Mouse (Mus musculus): ENCODE results near the gene Hap1. TPM values are rescaled to one million over a fixed set of nuclear protein-coding genes. Genes with fewer than 3 reads are reported as not detected.
"Not testable (repeated sequence)": the region's sequence is repeated elsewhere in the genome, so short reads cannot be mapped to it uniquely, and the experiment has no call there.

Gene Hap1
- polyA plus RNA-seq, 1 experiment = 226 TPM

DNA sequence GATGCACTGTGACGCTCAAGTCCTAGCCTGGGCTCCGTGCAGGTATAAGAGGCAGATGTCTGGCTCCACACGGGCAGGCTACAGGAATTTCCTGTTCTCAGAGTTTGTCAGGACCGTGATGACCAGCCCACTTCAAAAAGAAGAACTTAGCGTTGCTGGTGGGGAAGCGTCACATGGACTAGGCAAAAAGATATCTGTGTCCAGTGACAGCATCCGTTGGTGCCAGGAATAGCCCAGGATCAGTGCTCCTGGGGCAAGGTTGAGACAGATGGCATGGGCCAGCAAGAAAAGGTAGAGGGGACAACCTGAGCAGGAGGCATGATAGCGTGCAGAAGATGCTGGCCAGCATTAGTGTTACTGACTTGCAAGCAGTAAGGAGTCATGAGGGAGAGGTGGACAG is 13.9 kb upstream of the Hap1 start:
- TF ChIP-seq CTCF (IDR thresholded peaks at IDR 0.05; ENCODE audit: borderline replicate concordance, extremely low read depth, insufficient read depth, insufficient read length) = no peak
- no peak for TF ChIP-seq POLR2A (IDR thresholded peaks at IDR 0.05; ENCODE audit: borderline replicate concordance, extremely low read depth, insufficient read depth, insufficient read length, poor library complexity, severe bottlenecking)
- no peak for DNase-seq (ENCODE audit: low read depth)

DNA sequence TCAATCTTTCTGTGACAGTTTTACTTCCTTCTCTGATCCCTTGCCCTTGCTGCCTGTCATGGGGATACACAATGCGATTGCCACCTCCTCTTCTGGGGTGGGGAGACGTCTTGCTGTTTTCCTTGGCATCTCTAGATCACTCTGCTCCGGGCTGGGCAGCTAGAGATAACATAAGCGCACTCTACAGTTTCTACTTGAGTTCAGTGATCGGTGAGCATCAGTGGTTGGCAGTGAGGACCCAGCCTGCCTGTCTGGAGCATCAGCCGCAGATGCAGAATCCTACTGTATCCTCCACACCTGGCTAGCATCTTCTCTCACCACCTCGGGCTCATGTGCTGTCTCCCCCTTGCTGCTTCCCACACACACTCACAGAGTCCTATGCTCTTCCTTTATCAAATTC is 13.2 kb upstream of the Hap1 start:
- TF ChIP-seq CTCF (IDR thresholded peaks at IDR 0.05; ENCODE audit: borderline replicate concordance, extremely low read depth, insufficient read depth, insufficient read length) (no peak), POLR2A (IDR thresholded peaks at IDR 0.05; ENCODE audit: borderline replicate concordance, extremely low read depth, insufficient read depth, insufficient read length, poor library complexity, severe bottlenecking) (no peak)
- no peak for DNase-seq (ENCODE audit: low read depth)

DNA sequence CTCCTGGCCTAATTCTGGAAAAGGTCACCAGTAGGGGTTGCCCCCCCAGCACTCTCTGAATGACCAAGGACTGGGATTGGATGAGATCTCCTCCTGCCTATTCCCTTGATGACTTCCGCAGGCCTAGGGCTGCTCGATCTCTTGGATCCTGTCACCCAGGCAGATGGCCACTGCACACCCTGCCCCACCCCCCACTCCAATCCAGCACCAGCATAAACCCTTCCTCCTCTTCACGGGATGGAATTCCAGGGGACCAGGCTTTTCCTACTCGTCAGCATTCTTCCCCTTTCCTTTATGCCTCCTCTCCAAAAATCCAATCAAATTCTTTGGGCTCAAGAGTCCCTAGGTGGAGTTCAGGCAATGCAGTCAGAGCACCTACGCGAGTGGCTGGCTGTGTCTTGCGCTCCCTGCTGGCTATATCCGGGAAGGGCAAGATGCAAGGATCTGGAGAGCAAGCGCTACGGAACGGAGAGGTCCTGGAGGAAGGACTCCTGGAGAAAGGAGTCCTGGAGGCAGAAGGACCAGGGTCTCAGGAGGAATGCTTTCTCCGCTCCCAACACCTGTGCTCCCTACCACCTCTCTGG is 7.1 kb upstream of the Hap1 start:
- no peak for TF ChIP-seq POLR2A (IDR thresholded peaks at IDR 0.05; ENCODE audit: borderline replicate concordance, extremely low read depth, insufficient read depth, insufficient read length, poor library complexity, severe bottlenecking)
- peak; percentile 80 for TF ChIP-seq CTCF (IDR thresholded peaks at IDR 0.05; ENCODE audit: borderline replicate concordance, extremely low read depth, insufficient read depth, insufficient read length)
- peak; percentile 65 for DNase-seq (ENCODE audit: low read depth)

DNA sequence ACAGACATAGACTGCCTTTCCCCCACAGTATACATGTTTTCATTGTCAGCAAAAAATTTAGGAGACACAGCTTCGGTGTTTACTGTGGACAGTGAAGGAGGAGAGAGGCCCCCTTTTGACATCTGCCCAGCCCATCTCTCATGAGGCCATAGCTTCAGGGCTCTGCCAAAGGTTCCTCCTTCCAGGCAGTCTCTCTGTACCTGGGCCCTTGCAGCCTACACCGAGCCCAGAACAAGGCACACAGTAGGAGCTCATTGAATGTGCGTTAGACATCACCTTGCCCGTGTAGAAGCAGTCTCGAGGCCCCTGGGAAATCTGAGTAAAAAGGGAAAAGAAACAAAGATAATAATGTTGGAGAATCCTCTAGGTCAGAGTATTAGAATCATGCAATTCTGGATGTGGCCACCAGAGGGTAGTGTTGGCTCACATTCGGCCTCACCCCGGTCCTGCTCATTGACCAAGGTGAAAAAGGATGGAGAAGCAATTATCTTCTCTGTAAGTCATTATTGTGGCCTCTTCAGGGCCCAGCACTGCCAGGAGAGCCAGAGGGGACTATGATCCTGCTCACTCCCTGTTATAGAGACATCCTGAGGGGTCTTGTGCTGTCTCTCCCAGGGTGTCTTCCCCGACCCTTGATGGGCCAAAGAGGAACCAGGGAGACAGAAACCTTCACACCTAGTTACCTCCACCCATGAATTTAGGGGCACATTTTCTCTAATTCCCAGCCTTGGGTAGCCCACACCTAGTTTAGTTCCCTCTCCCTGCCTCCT is 6.5 kb upstream of the Hap1 start:
- peak; percentile 73 for DNase-seq (ENCODE audit: low read depth)
- TF ChIP-seq CTCF (IDR thresholded peaks at IDR 0.05; ENCODE audit: borderline replicate concordance, extremely low read depth, insufficient read depth, insufficient read length) = peak; percentile 86
- TF ChIP-seq POLR2A (IDR thresholded peaks at IDR 0.05; ENCODE audit: borderline replicate concordance, extremely low read depth, insufficient read depth, insufficient read length, poor library complexity, severe bottlenecking) = no peak

DNA sequence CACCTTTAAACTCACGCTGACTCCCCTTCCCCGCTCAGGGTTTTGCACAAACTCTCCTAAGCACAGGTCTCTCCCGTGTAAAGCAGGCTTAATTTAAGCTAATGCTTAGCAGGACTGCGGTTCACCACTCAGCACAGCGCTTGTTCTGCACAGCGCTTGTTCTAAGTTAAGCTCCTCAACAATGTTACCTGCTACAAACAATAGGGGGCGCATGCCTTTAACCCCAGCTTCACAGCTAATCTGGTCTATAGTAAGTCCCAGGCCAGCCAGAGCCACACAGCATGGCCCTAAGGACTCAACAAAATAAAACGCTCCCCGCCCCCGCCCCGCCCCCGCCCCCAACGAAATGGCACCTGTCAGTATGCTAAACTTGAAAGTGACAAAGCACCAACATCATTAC is 5.1 kb upstream of the Hap1 start:
- DNase-seq (ENCODE audit: low read depth) = not testable (repeated sequence)

DNA sequence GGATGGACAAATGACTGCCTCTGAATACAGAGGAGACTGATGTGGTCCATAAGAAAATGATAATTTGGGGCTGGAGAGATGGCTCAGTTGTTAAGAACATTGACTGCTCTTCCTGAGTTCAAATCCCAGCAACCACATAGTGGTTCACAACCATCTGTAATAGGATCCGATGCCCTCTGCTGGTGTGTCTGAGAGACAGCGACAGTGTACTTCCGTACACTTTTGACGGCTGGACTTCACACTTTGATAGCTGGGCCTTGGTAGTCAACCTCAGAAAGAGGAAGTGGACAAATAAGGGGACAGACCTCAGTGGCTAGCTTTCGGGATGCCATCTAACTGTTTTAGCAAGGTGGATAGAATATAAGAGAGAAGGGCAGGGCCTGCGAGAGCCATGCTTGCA is 4.2 kb upstream of the Hap1 start:
- DNase-seq (ENCODE audit: low read depth) = no peak
- no peak for TF ChIP-seq CTCF (IDR thresholded peaks at IDR 0.05; ENCODE audit: borderline replicate concordance, extremely low read depth, insufficient read depth, insufficient read length)
- TF ChIP-seq POLR2A (IDR thresholded peaks at IDR 0.05; ENCODE audit: borderline replicate concordance, extremely low read depth, insufficient read depth, insufficient read length, poor library complexity, severe bottlenecking) = no peak

DNA sequence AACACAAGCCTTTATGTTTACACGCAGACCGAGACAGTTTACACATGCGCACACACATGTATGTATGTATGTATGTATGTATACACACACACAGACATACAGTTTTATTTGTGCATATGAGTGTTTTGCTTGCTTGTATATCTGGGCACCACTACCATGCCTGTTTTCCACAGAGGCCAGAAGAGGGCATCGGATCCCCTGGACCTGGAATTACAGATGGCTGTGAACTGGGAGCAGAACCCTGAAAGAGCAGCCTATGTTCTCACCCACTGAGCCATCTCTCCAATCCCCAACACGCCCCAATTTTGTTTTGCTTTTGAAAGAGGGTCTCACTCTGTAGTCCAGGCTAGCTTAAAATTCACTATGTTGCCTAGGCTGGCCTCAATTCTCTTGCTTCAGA is 1.5 kb upstream of the Hap1 start:
- no peak for DNase-seq (ENCODE audit: low read depth)
- TF ChIP-seq POLR2A (IDR thresholded peaks at IDR 0.05; ENCODE audit: borderline replicate concordance, extremely low read depth, insufficient read depth, insufficient read length, poor library complexity, severe bottlenecking) (no peak), CTCF (IDR thresholded peaks at IDR 0.05; ENCODE audit: borderline replicate concordance, extremely low read depth, insufficient read depth, insufficient read length) (peak; percentile 7; the same call in 1 of the 2 replicates)

DNA sequence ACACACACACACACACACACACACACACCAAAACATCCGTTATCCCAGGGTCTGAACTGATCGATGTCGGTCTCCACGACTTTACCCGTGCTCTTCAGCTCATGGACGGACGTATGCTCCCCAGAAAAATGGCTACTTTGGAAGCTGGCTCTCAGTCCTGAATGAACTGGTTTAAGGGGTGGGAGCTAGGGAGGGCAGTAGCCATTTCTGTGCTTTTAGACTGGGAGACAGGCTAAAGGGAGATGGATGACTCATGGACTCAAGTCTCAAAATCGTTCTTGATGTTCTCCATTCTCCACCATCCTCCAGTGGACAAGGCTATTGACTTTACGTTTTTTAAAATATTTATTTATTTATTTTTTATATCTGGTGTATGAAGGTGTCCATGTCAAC is 887 bp upstream of the Hap1 start:
- TF ChIP-seq POLR2A (IDR thresholded peaks at IDR 0.05; ENCODE audit: borderline replicate concordance, extremely low read depth, insufficient read depth, insufficient read length, poor library complexity, severe bottlenecking) (no peak), CTCF (IDR thresholded peaks at IDR 0.05; ENCODE audit: borderline replicate concordance, extremely low read depth, insufficient read depth, insufficient read length) (no peak)
- peak; percentile 55 for DNase-seq (ENCODE audit: low read depth)

DNA sequence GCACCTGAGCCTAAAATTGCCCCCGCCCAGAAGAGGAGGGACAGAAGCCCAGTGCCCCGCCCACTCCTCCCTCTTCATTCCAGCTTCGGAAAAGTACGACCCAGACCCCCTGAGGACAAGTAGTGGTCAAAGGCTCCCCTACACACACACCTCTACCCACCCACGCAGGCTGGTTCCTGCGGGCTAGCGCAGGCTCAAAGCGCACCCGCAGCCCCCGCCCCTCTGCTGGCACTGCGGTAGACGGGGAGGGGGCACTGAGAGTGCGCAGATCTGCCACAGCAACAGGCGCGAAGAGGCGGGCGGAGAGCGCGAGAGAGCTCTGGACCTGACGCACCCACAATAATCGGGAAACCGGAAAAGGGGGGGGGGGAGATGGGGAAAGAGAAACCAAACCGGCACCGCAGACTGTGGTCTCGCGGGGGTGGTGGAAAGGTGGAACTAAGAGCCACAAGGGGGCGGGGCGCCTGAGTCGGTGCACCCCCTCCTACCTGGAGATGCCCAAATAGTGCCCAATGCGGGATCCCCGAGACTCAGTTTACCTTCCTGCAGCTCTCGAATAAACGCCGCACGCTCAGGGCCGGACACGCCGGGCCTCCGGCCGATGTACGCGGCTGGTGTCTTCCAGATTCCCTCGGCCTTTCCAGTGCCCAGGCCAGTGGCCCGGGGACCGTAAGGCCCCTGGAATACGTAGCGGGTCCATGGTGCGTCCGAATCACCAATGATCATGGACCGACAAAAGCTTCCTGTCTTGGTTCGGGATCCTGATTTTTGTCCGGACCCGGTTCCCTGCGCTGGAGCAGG is 577 bp downstream of the Hap1 start:
- TF ChIP-seq POLR2A (IDR thresholded peaks at IDR 0.05; ENCODE audit: borderline replicate concordance, extremely low read depth, insufficient read depth, insufficient read length, poor library complexity, severe bottlenecking) (no peak), CTCF (IDR thresholded peaks at IDR 0.05; ENCODE audit: borderline replicate concordance, extremely low read depth, insufficient read depth, insufficient read length) (no peak)
- DNase-seq (ENCODE audit: low read depth) = peak; percentile 73

DNA sequence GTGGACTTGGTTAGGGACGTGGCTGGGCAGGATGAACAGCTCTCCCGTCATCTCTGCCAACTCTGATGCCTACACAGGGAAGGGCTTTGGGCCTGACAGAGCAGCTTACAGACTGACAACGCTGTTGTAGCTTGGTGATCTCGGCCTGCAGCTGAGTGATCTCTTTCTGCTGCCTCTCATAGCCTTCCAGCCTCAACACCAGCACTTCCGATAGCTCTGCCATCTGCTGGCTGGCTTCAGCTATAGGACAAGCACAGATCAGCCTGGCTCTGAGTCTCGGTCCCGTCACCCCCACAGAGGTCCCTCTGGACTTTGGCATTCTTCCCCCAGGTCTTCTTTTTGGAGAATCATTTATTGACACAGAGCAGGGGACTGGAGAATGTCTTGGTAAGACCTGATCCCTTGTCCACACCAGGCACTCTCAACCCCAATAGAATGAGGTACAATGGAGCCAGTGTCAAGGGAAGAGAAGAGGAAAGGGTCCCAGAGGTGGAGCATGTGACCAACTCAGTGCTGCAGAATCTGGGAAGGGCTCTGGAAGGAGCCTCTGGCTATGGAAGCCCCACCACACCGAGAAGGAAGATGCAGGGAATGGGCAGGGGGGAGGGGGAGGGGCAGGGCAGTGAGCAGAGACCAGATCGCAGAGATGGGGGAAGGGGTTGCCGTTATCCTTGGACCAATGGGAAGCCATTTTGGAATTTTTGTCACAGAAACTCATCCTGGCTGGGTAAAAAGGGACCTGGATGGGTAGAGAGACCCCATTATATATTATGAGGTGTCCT is 3.7 kb downstream of the Hap1 start:
- TF ChIP-seq CTCF (IDR thresholded peaks at IDR 0.05; ENCODE audit: borderline replicate concordance, extremely low read depth, insufficient read depth, insufficient read length) (peak; percentile 64), POLR2A (IDR thresholded peaks at IDR 0.05; ENCODE audit: borderline replicate concordance, extremely low read depth, insufficient read depth, insufficient read length, poor library complexity, severe bottlenecking) (no peak)
- peak; percentile 78 for DNase-seq (ENCODE audit: low read depth)

DNA sequence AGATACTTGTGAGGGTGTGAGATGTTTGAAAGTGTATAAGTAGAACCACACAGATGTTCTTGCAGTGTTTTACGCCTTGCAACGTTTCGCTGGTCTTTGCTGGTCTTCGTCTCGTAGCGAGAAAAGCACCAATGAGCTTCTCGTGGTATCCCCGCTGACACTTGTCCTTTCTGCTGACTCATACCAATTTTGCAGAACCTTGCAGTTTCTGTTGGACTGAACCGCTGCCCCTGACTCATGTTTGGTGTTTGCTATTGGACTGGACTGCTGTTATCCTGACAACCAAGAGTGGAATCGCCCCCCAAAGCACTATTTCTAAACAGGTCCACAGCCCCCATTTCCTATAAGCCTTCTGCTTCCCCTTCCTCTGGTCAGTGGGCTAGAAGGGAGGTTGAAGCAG is 11.7 kb downstream of the Hap1 start:
- no peak for DNase-seq (ENCODE audit: low read depth)
- TF ChIP-seq POLR2A (IDR thresholded peaks at IDR 0.05; ENCODE audit: borderline replicate concordance, extremely low read depth, insufficient read depth, insufficient read length, poor library complexity, severe bottlenecking) (no peak), CTCF (IDR thresholded peaks at IDR 0.05; ENCODE audit: borderline replicate concordance, extremely low read depth, insufficient read depth, insufficient read length) (no peak)
